In the genomic region with DNA sequence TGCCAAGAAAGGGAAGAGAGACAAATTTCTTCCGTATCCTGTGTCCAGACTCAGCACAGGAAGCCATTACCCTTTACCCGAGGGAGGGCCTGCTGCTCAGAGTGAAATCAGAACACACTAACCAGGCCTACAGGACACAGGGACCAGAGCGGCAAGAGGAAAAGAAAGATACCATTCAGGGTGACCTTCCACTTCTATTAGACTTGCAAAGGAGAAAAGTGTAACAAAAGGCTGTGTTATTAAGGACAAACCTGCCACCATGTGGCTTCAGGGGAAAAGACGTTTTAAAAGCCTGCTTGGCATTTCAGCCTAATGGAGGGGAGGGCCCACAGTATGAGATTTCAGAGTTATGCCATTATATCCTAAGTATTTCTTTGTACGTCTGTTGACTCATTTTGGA, we compare ENCODE assay signal across 12 mouse cellular contexts. TPM values are rescaled to one million over a fixed set of nuclear protein-coding genes. Genes with fewer than 3 reads are reported as not detected.
DNase-seq lines count a peak whose midpoint lies in the region; ATAC-seq and TF ChIP-seq lines count a peak whose summit lies in the region.
"Had no signal": no experiment of that assay in that cellular context is flagged by ENCODE, and none has a peak within 500 bp of the region (broad histone marks: within the 10 kb centered on the region; RNA-seq: fewer than 3 reads in every experiment).

No protein-coding gene starts in this region.

- no peak for TF ChIP-seq EP300 in liver, postnatal 0 days (IDR thresholded peaks at IDR 0.05; ENCODE audit: low read depth)

- H3K27me3 ChIP-seq in forebrain, embryonic 10.5 days (ENCODE audit: poor library complexity, severe bottlenecking) = no peaks in the 10 kb centered on the region
- no peaks in the 10 kb centered on the region for H3K27me3 ChIP-seq in forebrain, embryonic 11.5 days (ENCODE audit: control insufficient read depth, insufficient read depth, low read length)
- no peaks in the 10 kb centered on the region for H3K27me3 ChIP-seq in liver, postnatal 0 days (ENCODE audit: insufficient read depth, low read length)
- no peaks in the 10 kb centered on the region for H3K27me3 ChIP-seq in embryonic facial prominence, embryonic 11.5 days (ENCODE audit: control insufficient read depth, insufficient read depth, low read length)
- no peaks in the 10 kb centered on the region for H3K27me3 ChIP-seq in midbrain, embryonic 13.5 days
- H3K27me3 ChIP-seq: lung, embryonic 15.5 days had no signal

- H3K4me1 ChIP-seq in forebrain, embryonic 10.5 days = peaks cover 5% of the 10 kb centered on the region
- H3K4me1 ChIP-seq in forebrain, embryonic 11.5 days (replicated peaks; ENCODE audit: control insufficient read depth, insufficient read depth, low read length) = 0 out of 2 replicates have a peak, but pooled peaks cover 2% of the 10 kb centered on the region
- H3K4me1 ChIP-seq in liver, postnatal 0 days (ENCODE audit: insufficient read depth) = no peaks in the 10 kb centered on the region
- H3K4me1 ChIP-seq in embryonic facial prominence, embryonic 11.5 days (ENCODE audit: control insufficient read depth, insufficient read depth, low read length) = no peaks in the 10 kb centered on the region
- H3K4me1 ChIP-seq in midbrain, embryonic 13.5 days (replicated peaks) = peaks cover 5% of the 10 kb centered on the region
- H3K4me1 ChIP-seq: lung, embryonic 15.5 days had no signal

- ATAC-seq in forebrain, embryonic 11.5 days (replicated peaks; ENCODE audit: low FRiP score) = no peak
- ATAC-seq in liver, postnatal 0 days = no peak
- ATAC-seq in embryonic facial prominence, embryonic 11.5 days (replicated peaks; ENCODE audit: insufficient number of reproducible peaks, low FRiP score, low TSS enrichment, low read depth) = no peak
- ATAC-seq in midbrain, embryonic 13.5 days = peak; percentile 30; the same call in 1 of the 2 replicates

- TF ChIP-seq CTCF in liver, postnatal 0 days (IDR thresholded peaks at IDR 0.05; ENCODE audit: low read depth) = 0 out of 2 replicates have a peak, but pooled peaks have one; percentile 13

- no peaks in the 10 kb centered on the region for H3K36me3 ChIP-seq in forebrain, embryonic 10.5 days (replicated peaks)
- H3K36me3 ChIP-seq in forebrain, embryonic 11.5 days (ENCODE audit: control insufficient read depth, insufficient read depth, low read length) = no peaks in the 10 kb centered on the region
- no peaks in the 10 kb centered on the region for H3K36me3 ChIP-seq in liver, postnatal 0 days (replicated peaks; ENCODE audit: insufficient read depth, low read length)
- H3K36me3 ChIP-seq in embryonic facial prominence, embryonic 11.5 days (replicated peaks; ENCODE audit: control insufficient read depth, insufficient read depth, low read depth, low read length) = no peaks in the 10 kb centered on the region
- no peaks in the 10 kb centered on the region for H3K36me3 ChIP-seq in midbrain, embryonic 13.5 days
- H3K36me3 ChIP-seq: lung, embryonic 15.5 days had no signal

- H3K4me2 ChIP-seq in forebrain, embryonic 11.5 days (ENCODE audit: low read depth, low read length, severe bottlenecking) = no peak overlapping the region
- no peak overlapping the region for H3K4me2 ChIP-seq in liver, postnatal 0 days (ENCODE audit: low read depth, low read length)
- H3K4me2 ChIP-seq in embryonic facial prominence, embryonic 11.5 days (ENCODE audit: low read depth, low read length) = no peak overlapping the region
- no peak overlapping the region for H3K4me2 ChIP-seq in midbrain, embryonic 13.5 days (replicated peaks)
- H3K4me2 ChIP-seq: lung, embryonic 15.5 days had no signal

- no peaks in the 10 kb centered on the region for H3K9me3 ChIP-seq in forebrain, embryonic 10.5 days
- H3K9me3 ChIP-seq in forebrain, embryonic 11.5 days (ENCODE audit: control insufficient read depth, low read length) = no peaks in the 10 kb centered on the region
- H3K9me3 ChIP-seq in liver, postnatal 0 days (ENCODE audit: low read length) = no peaks in the 10 kb centered on the region
- H3K9me3 ChIP-seq in embryonic facial prominence, embryonic 11.5 days (replicated peaks; ENCODE audit: control insufficient read depth, low read length) = no peaks in the 10 kb centered on the region
- H3K9me3 ChIP-seq in midbrain, embryonic 13.5 days = no peaks in the 10 kb centered on the region
- H3K9me3 ChIP-seq: lung, embryonic 15.5 days had no signal

- 49% methylated on average over 5 of the region's 5 CpGs for WGBS in forebrain, embryonic 10.5 days
- 47% methylated on average over 5 of the region's 5 CpGs for WGBS in forebrain, embryonic 11.5 days
- 47% methylated on average over 5 of the region's 5 CpGs for WGBS in liver, postnatal 0 days (ENCODE audit: insufficient replicate concordance)
- 30% methylated on average over 5 of the region's 5 CpGs for WGBS in embryonic facial prominence, embryonic 11.5 days
- WGBS in midbrain, embryonic 13.5 days = 34% methylated on average over 5 of the region's 5 CpGs

- no peak overlapping the region for H3K9ac ChIP-seq in forebrain, embryonic 11.5 days (ENCODE audit: low read length)
- no peak overlapping the region for H3K9ac ChIP-seq in liver, postnatal 0 days (replicated peaks)
- H3K9ac ChIP-seq in embryonic facial prominence, embryonic 11.5 days (replicated peaks; ENCODE audit: low read length) = no peak overlapping the region
- H3K9ac ChIP-seq in midbrain, embryonic 13.5 days (replicated peaks) = no peak overlapping the region
- H3K9ac ChIP-seq: lung, embryonic 15.5 days had no signal

- no peak overlapping the region for H3K4me3 ChIP-seq in forebrain, embryonic 10.5 days
- no peak overlapping the region for H3K4me3 ChIP-seq in forebrain, embryonic 11.5 days (ENCODE audit: low read depth, low read length)
- H3K4me3 ChIP-seq in liver, postnatal 0 days (ENCODE audit: low read depth, low read length) = no peak overlapping the region
- H3K4me3 ChIP-seq in embryonic facial prominence, embryonic 11.5 days (ENCODE audit: low read depth, low read length) = no peak overlapping the region
- no peak overlapping the region for H3K4me3 ChIP-seq in midbrain, embryonic 13.5 days (replicated peaks)
- H3K4me3 ChIP-seq: lung, embryonic 15.5 days had no signal

- peak overlapping the region; percentile 56; the same call in 1 of the 2 replicates for H3K27ac ChIP-seq in forebrain, embryonic 10.5 days
- H3K27ac ChIP-seq in forebrain, embryonic 11.5 days (ENCODE audit: low read depth, low read length) = no peak overlapping the region
- H3K27ac ChIP-seq in liver, postnatal 0 days (ENCODE audit: low read depth) = no peak overlapping the region
- H3K27ac ChIP-seq in embryonic facial prominence, embryonic 11.5 days (replicated peaks; ENCODE audit: low read depth, low read length) = no peak overlapping the region
- H3K27ac ChIP-seq in midbrain, embryonic 13.5 days = no peak overlapping the region
- H3K27ac ChIP-seq: lung, embryonic 15.5 days had no signal

- no peak for DNase-seq in forebrain, embryonic 10.5 days (ENCODE audit: extremely low spot score, low spot score)
- no peak for DNase-seq in forebrain, embryonic 11.5 days (ENCODE audit: low spot score)
- no peak for DNase-seq in liver, postnatal 0 days
- DNase-seq in liver = no peak
- peak; percentile 49 for DNase-seq in embryonic facial prominence, embryonic 11.5 days (ENCODE audit: low spot score)
- DNase-seq in layer of hippocampus, postnatal 25 days (ENCODE audit: extremely low spot score in 1 of 2, low spot score in 1 of 2) = no peak
- DNase-seq in layer of hippocampus, postnatal 14 days (ENCODE audit: low spot score in 2 of 2) = no peak
- DNase-seq: B cell, adult 2 months; gastrocnemius, postnatal 25 days; right cerebral cortex, adult 18-20 months had no signal

RNA-seq across cellular contexts. Expression of a gene that starts 26.1 kb away (rescaled TPM):
- 6.0 and 7.6 TPM in 2 replicates for polyA plus RNA-seq in forebrain, embryonic 10.5 days (2016; fragmentation: Nextera tagmentation; extraction: Ambion mirVana)
- polyA plus RNA-seq in forebrain, embryonic 11.5 days (2014; fragmentation: Nextera tagmentation; extraction: Ambion mirVana) = 14.0 and 15.2 TPM in 2 replicates
- 0.22 and 0.26 TPM in 2 replicates for polyA plus RNA-seq in liver, postnatal 0 days (2015; fragmentation: Nextera tagmentation; extraction: Ambion mirVana)
- 14.0 and 14.8 TPM in 2 replicates for polyA plus RNA-seq in embryonic facial prominence, embryonic 11.5 days (2014; fragmentation: Nextera tagmentation; extraction: Ambion mirVana)
- 6.9 and 7.2 TPM in 2 replicates for polyA plus RNA-seq in midbrain, embryonic 13.5 days (2015; fragmentation: Nextera tagmentation; extraction: Ambion mirVana)
- total RNA-seq in layer of hippocampus, postnatal 25 days (2021) = 10 to 100 TPM; 25.6 to 38.7 TPM
- total RNA-seq in layer of hippocampus, postnatal 14 days (2021) = 10 to 100 TPM; 33.2 to 33.3 TPM
